ENCODE assay signal across 8 mouse cellular contexts in genomic region chr10:93159651-93160496, GRCm38 (mm10). TPM values are rescaled to one million over a fixed set of nuclear protein-coding genes. Genes with fewer than 3 reads are reported as not detected.
A peak's percentile ranks its signal among the peaks of the same experiment; 100 is the strongest.
DNase-seq lines count a peak whose midpoint lies in the region; ATAC-seq and TF ChIP-seq lines count a peak whose summit lies in the region.

No protein-coding gene starts in this region.

- H3K9me3 ChIP-seq in forebrain, embryonic 11.5 days (ENCODE audit: control insufficient read depth, low read length) = no peaks in the 10 kb centered on the region
- H3K9me3 ChIP-seq in liver, embryonic 13.5 days (replicated peaks) = no peaks in the 10 kb centered on the region
- H3K9me3 ChIP-seq in stomach, postnatal 0 days (ENCODE audit: control insufficient read depth, low read length) = no peaks in the 10 kb centered on the region

- TF ChIP-seq EP300 in heart, adult 2 months (IDR thresholded peaks at IDR 0.05; ENCODE audit: insufficient read depth, low read depth, low read length) = no peak
- no peak for TF ChIP-seq EP300 in stomach, postnatal 0 days (optimal IDR thresholded peaks at IDR 0.05)

- H3K27ac ChIP-seq in heart, adult 2 months = peak overlapping the region; percentile 81
- H3K27ac ChIP-seq in forebrain, embryonic 11.5 days (ENCODE audit: low read depth, low read length) = no peak overlapping the region
- peak overlapping the region; percentile 97 for H3K27ac ChIP-seq in liver, embryonic 13.5 days
- H3K27ac ChIP-seq in stomach, postnatal 0 days (replicated peaks) = peak overlapping the region; percentile 66

- peaks cover 8% of the 10 kb centered on the region for H3K4me1 ChIP-seq in heart, adult 2 months (ENCODE audit: control insufficient read depth, insufficient read depth, low read length)
- H3K4me1 ChIP-seq in forebrain, embryonic 11.5 days (replicated peaks; ENCODE audit: control insufficient read depth, insufficient read depth, low read length) = peaks cover 2% of the 10 kb centered on the region; the same call in 1 of the 2 replicates
- H3K4me1 ChIP-seq in liver, embryonic 13.5 days (replicated peaks) = peaks cover 43% of the 10 kb centered on the region
- H3K4me1 ChIP-seq in stomach, postnatal 0 days (replicated peaks; ENCODE audit: control insufficient read depth, insufficient read depth) = no peaks in the 10 kb centered on the region

- whole genome bisulfite sequencing in heart, adult 2 months = 19% methylated on average over 17 of the region's 17 CpGs
- WGBS in forebrain, embryonic 11.5 days = 28% methylated on average over 17 of the region's 17 CpGs
- whole genome bisulfite sequencing in liver, embryonic 13.5 days (ENCODE audit: insufficient replicate concordance) = 14% methylated on average over 17 of the region's 17 CpGs
- WGBS in stomach, postnatal 0 days = 26% methylated on average over 17 of the region's 17 CpGs

- no peak for TF ChIP-seq CTCF in heart, adult 2 months (IDR thresholded peaks at IDR 0.05)
- TF ChIP-seq CTCF in stomach, postnatal 0 days (IDR thresholded peaks at IDR 0.05; ENCODE audit: low read depth) = no peak

- intact Hi-C loops in heart, adult 2 months (cut with DNase I) = loop anchor here (2.0 to 5.0 kb wide), 5 partner anchors 37 to 311 kb away; partner anchors contain the start of gene Lta4h
- intact Hi-C loops in heart, postnatal 10 days (cut with DNase I) = loop anchor here (1.0 to 10.0 kb wide), 5 partner anchors 73 to 295 kb away; partner anchors contain the start of gene Lta4h

- peak overlapping the region; percentile 47 for H3K9ac ChIP-seq in heart, adult 2 months (ENCODE audit: low read depth, low read length)
- H3K9ac ChIP-seq in forebrain, embryonic 11.5 days (ENCODE audit: low read length) = peak overlapping the region; percentile 42; the same call in 1 of the 2 replicates
- H3K9ac ChIP-seq in liver, embryonic 13.5 days = peak overlapping the region; percentile 67
- peak overlapping the region; percentile 55; the same call in 1 of the 2 replicates for H3K9ac ChIP-seq in stomach, postnatal 0 days (ENCODE audit: low read length)

- H3K4me2 ChIP-seq in forebrain, embryonic 11.5 days (ENCODE audit: low read depth, low read length, severe bottlenecking) = peak overlapping the region; percentile 70
- peak overlapping the region; percentile 76 for H3K4me2 ChIP-seq in liver, embryonic 13.5 days
- peak overlapping the region; percentile 54 for H3K4me2 ChIP-seq in stomach, postnatal 0 days (replicated peaks; ENCODE audit: low read depth)

- H3K4me3 ChIP-seq in heart, adult 2 months = peak overlapping the region; percentile 61
- H3K4me3 ChIP-seq in forebrain, embryonic 11.5 days (ENCODE audit: low read depth, low read length) = peak overlapping the region; percentile 95
- peak overlapping the region; percentile 99 for H3K4me3 ChIP-seq in liver, embryonic 13.5 days (replicated peaks)
- peak overlapping the region; percentile 98 for H3K4me3 ChIP-seq in stomach, postnatal 0 days (ENCODE audit: low read depth, low read length)

- peak; percentile 94 for TF ChIP-seq POLR2A in heart, adult 2 months (IDR thresholded peaks at IDR 0.05; ENCODE audit: insufficient read depth, low read depth, low read length)

- DNase-seq in heart, adult 2 months = no peak
- no peak for DNase-seq in heart, postnatal 10 days
- peak; percentile 57 for DNase-seq in CD4-positive, CD25-positive, alpha-beta regulatory T cell, adult 2 months (ENCODE audit: low read depth, low spot score)
- no peak for DNase-seq in forebrain, embryonic 11.5 days (ENCODE audit: low spot score)
- DNase-seq in liver, embryonic 13.5 days = no peak
- DNase-seq in stomach, postnatal 0 days (ENCODE audit: low spot score) = no peak
- DNase-seq in cerebellum, adult 11 months = no peak
- no peak for DNase-seq in right cerebral cortex, postnatal 4 days

- no peaks in the 10 kb centered on the region for H3K27me3 ChIP-seq in heart, adult 2 months (ENCODE audit: control insufficient read depth, insufficient read depth, low read length)
- no peaks in the 10 kb centered on the region for H3K27me3 ChIP-seq in forebrain, embryonic 11.5 days (ENCODE audit: control insufficient read depth, insufficient read depth, low read length)
- no peaks in the 10 kb centered on the region for H3K27me3 ChIP-seq in liver, embryonic 13.5 days
- H3K27me3 ChIP-seq in stomach, postnatal 0 days (ENCODE audit: control insufficient read depth, insufficient read depth, low read length) = no peaks in the 10 kb centered on the region

- ATAC-seq in forebrain, embryonic 11.5 days (replicated peaks; ENCODE audit: low FRiP score) = no peak; the same call in 1 of the 2 replicates
- ATAC-seq in liver, embryonic 13.5 days (ENCODE audit: low read depth) = peak; percentile 59
- ATAC-seq in stomach, postnatal 0 days (ENCODE audit: low FRiP score, low TSS enrichment) = peak; percentile 69

- no peaks in the 10 kb centered on the region for H3K79me2 ChIP-seq in heart, adult 2 months (replicated peaks; ENCODE audit: control insufficient read depth, insufficient read depth, low read length)

- peaks cover 6% of the 10 kb centered on the region for H3K36me3 ChIP-seq in heart, adult 2 months (ENCODE audit: control insufficient read depth, insufficient read depth, low read length)
- no peaks in the 10 kb centered on the region for H3K36me3 ChIP-seq in forebrain, embryonic 11.5 days (ENCODE audit: control insufficient read depth, insufficient read depth, low read length)
- H3K36me3 ChIP-seq in liver, embryonic 13.5 days = no peaks in the 10 kb centered on the region
- H3K36me3 ChIP-seq in stomach, postnatal 0 days (ENCODE audit: control insufficient read depth, insufficient read depth, low read length) = no peaks in the 10 kb centered on the region

RNA-seq across cellular contexts. Expression of gene Cdk17, which starts 0.8 kb away (rescaled TPM):
- 10 to 100 TPM; 14.3 to 18.8 TPM for total RNA-seq in heart, adult 2 months (2021)
- 16.6 and 22.5 TPM in 2 replicates for polyA plus RNA-seq in heart, adult 2 months (2012; rRNA removed)
- 10 to 100 TPM; 30.1 to 36.7 TPM for total RNA-seq in heart, postnatal 10 days (2021)
- polyA plus RNA-seq in forebrain, embryonic 11.5 days (2014; fragmentation: Nextera tagmentation; extraction: Ambion mirVana) = 34.4 and 37.4 TPM in 2 replicates
- polyA plus RNA-seq in liver, embryonic 13.5 days (2015; fragmentation: Nextera tagmentation; extraction: Ambion mirVana) = 10.1 and 12.0 TPM in 2 replicates
- 8.2 and 8.6 TPM in 2 replicates for polyA plus RNA-seq in stomach, postnatal 0 days (2015; fragmentation: Nextera tagmentation; extraction: Ambion mirVana)
